Mouse (Mus musculus) heart, embryonic 12.5 days (tissue): ENCODE results near the gene Gm12789. TPM values are rescaled to one million over a fixed set of nuclear protein-coding genes. Genes with fewer than 3 reads are reported as not detected.
A peak's percentile ranks its signal among the peaks of the same experiment; 100 is the strongest.
"Not testable (repeated sequence)": the region's sequence is repeated elsewhere in the genome, so short reads cannot be mapped to it uniquely, and the experiment has no call there.

ENCODE experiments used
- ATAC-seq: fragments of 200-750 bp; cut with Nextera tagmentation; 2 replicates; pipeline ENCODE4 v1.8.0; 2017; ENCODE audit warnings: moderate TSS enrichment, moderate library complexity; ENCODE audit not compliant: insufficient number of reproducible peaks, low FRiP score
- H3K27ac ChIP-seq: fragments of 300-500 bp; sonication (generic); 2 replicates; pipeline ENCODE4 v1.5.1; 2016; ENCODE audit warnings: mild to moderate bottlenecking, moderate library complexity; ENCODE audit not compliant: poor library complexity, severe bottlenecking
- H3K27me3 ChIP-seq: fragments of 300-500 bp; sonication (generic); replicated peaks from 2 replicates; pipeline ENCODE4 v1.6.1; 2016; ENCODE audit warnings: mild to moderate bottlenecking, moderate library complexity
- H3K36me3 ChIP-seq: fragments of 300-500 bp; sonication (generic); 2 replicates; pipeline ENCODE4 v1.6.1; 2016; ENCODE audit warnings: mild to moderate bottlenecking, moderate library complexity
- H3K4me1 ChIP-seq: fragments of 300-500 bp; sonication (generic); replicated peaks from 2 replicates; pipeline ENCODE4 v1.6.1; 2016; ENCODE audit warnings: mild to moderate bottlenecking
- H3K4me2 ChIP-seq: fragments of 300-500 bp; sonication (generic); 2 replicates; pipeline ENCODE4 v1.6.1; 2016; ENCODE audit warnings: mild to moderate bottlenecking, moderate library complexity
- H3K4me3 ChIP-seq: fragments of 300-500 bp; sonication (generic); 2 replicates; pipeline ENCODE4 v1.5.1; 2016; ENCODE audit warnings: mild to moderate bottlenecking
- H3K9ac ChIP-seq: fragments of 300-500 bp; sonication (generic); 2 replicates; pipeline ENCODE4 v1.6.1; 2016; ENCODE audit warnings: mild to moderate bottlenecking, moderate library complexity
- H3K9me3 ChIP-seq: fragments of 300-500 bp; sonication (generic); replicated peaks from 2 replicates; pipeline ENCODE4 v1.6.1; 2016; ENCODE audit warnings: mild to moderate bottlenecking, moderate library complexity
- WGBS: fragments of 180-500 bp; shearing (Covaris S2); methylation state at CpG from one replicate; pipeline ENCODE4 v1.1.7; 2016; 5-methylcytosine and 5-hydroxymethylcytosine counted together
- polyA plus RNA-seq: library from polyadenylated mRNA; unstranded; fragments of >200 nt; fragmentation: Nextera tagmentation; extraction: Ambion mirVana; gene quantifications from 2 replicates; pipeline ENCODE4 v1.2.1, GENCODE M21; 2016

The Gm12789 gene
- polyA plus RNA-seq = not detected in 2 replicates

DNA sequence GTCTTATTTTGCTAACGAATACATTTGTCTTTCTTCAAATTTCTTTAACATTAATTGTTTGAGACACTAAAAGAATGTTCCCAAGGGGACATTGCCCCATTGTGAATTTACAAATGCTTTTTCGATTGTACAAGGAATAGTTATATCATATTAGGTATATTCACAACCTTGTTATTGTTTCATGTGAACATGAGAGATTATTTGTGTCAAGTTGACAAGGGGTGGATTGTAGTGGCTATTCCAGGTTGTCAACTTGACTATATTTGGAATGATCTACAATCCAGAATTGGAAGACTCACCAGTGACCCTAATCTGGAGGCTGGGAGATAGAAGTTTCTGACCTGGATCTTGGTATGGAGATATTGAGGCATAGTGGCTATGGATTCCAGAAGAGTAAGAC, at the start of gene Gm12789:
Gene Gm12789, plus strand, starts transcription at position 301 of the 400 bp plus-strand sequence.
- not testable (repeated sequence) for H3K9me3 ChIP-seq, H3K4me2 ChIP-seq, H3K36me3 ChIP-seq, H3K27me3 ChIP-seq, ATAC-seq, H3K4me3 ChIP-seq, H3K9ac ChIP-seq, H3K27ac ChIP-seq, H3K4me1 ChIP-seq
- 81% methylated on average over 2 of the region's 2 CpGs for WGBS

DNA sequence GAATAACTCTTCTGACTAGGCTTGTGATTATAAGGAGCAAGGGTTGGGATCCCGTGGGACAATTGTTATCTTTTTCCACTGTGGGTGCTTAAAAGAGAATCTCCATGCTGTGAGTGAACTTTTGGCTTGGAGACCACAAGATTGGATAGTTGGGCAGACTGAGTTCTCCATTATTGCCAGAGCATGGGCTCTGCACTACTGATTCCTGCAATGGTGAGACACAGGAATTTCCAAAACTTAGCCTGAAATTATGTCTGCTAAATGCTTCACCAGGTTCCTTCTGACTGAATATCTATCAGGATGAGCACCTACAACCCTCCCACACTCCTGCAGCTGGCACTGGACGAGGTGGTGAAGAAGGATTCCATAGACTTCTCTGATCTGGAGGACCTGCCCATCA, 46.3 kb upstream of the Gm12789 start, which contains the start of gene Gm12794:
Gene Gm12794, plus strand, starts transcription at position 301 of the 400 bp plus-strand sequence.
- H3K9me3 ChIP-seq, ATAC-seq, H3K9ac ChIP-seq, H3K27me3 ChIP-seq, H3K4me3 ChIP-seq, H3K4me2 ChIP-seq, H3K27ac ChIP-seq, H3K36me3 ChIP-seq, H3K4me1 ChIP-seq: not testable (repeated sequence)
- WGBS = 57% methylated on average over 2 of the region's 2 CpGs

GRCm38 (mm10) chr4:101980949-101981348, 5.5 kb upstream of the Gm12789 start, which contains the start of gene Gm12790:
Gene Gm12790, minus strand, starts transcription at chr4:101981049.
- H3K9me3 ChIP-seq, H3K4me2 ChIP-seq, H3K4me1 ChIP-seq, H3K36me3 ChIP-seq, H3K9ac ChIP-seq, H3K27ac ChIP-seq, H3K4me3 ChIP-seq, H3K27me3 ChIP-seq, ATAC-seq: not testable (repeated sequence)
- 89% methylated on average over 1 of the region's 5 CpGs for WGBS

DNA sequence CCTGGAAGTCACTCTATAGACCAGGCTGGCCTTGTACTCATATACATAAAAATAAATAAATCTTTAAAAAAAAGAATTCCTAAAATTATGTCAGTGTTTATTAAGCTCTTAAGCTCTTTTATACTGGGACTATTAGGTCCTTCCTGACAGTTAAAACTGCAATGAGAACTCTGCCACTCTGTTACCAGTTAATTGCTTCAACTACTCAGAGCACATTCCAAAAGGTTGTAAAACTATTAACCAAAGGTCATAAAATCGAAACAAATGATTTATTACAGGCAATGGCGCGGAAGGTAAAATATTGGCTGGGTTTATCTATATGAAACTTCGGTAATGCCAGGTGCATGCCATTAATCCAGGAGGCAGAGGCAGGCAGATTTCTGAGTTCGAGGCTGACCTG, 748 bp upstream of the Gm12789 start:
- ATAC-seq = no peak
- 77% methylated on average over 5 of the region's 5 CpGs for WGBS

GRCm38 (mm10) chr4:101997426-101997825, 11.0 kb downstream of the Gm12789 start:
- no peaks in the 10 kb centered on the region; the same call in 1 of the 2 replicates for H3K27me3 ChIP-seq
- H3K9me3 ChIP-seq = 0 out of 2 replicates have a peak, but pooled peaks cover 3% of the 10 kb centered on the region
- no peak overlapping the region for H3K9ac ChIP-seq
- no peaks in the 10 kb centered on the region for H3K36me3 ChIP-seq
- ATAC-seq = no peak
- H3K4me3 ChIP-seq = no peak overlapping the region
- no peak overlapping the region for H3K27ac ChIP-seq
- no peak overlapping the region for H3K4me2 ChIP-seq
- WGBS = 87% methylated on average over 5 of the region's 5 CpGs
- no peaks in the 10 kb centered on the region for H3K4me1 ChIP-seq

More for the DNA sequence above, 748 bp upstream of the Gm12789 start:
- no peaks in the 10 kb centered on the region for H3K36me3 ChIP-seq
- H3K4me3 ChIP-seq = no peak overlapping the region
- no peaks in the 10 kb centered on the region for H3K9me3 ChIP-seq
- no peak overlapping the region for H3K27ac ChIP-seq
- H3K9ac ChIP-seq = no peak overlapping the region
- H3K4me2 ChIP-seq = no peak overlapping the region
- H3K4me1 ChIP-seq = no peaks in the 10 kb centered on the region
- H3K27me3 ChIP-seq = no peaks in the 10 kb centered on the region

DNA sequence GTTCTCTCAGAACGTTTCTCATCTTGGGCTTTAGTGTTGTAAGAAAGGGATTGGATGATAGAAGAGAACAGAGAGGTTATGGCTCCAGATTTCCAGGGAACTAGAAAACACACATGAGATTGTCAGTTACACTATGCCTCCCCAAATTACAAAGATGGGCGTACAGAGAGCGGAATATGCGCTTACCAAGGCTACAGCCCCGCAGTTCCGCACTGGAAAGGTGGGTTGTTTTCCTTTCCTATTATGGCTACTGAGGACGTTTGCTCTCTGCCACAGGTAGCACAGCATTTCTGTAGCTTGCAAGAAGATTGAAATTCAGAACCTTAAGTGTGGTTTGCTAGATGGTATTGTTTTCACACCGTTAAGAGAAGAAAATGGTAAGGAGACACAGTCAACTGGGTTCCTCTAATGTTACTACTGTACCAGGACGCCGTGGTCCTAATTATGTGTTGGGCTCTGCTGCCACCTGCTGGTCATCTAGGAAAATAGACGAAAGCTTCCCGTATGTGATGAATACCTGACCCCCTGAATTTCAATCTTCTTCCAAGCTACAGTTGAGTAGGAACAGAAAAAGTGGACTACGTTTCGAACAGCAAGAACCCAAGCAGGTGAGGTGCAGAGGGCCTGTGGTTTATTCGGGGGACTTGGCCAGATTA, 12.0 kb downstream of the Gm12789 start:
- Histone ChIP-seq H3K9me3 (no peaks in the 10 kb centered on the region), H3K4me1 (no peaks in the 10 kb centered on the region), H3K27me3 (no peaks in the 10 kb centered on the region; the same call in 1 of the 2 replicates), H3K36me3 (no peaks in the 10 kb centered on the region), H3K9ac (no peak overlapping the region), H3K4me3 (no peak overlapping the region), H3K4me2 (no peak overlapping the region; the same call in 1 of the 2 replicates), H3K27ac (no peak overlapping the region)
- 34% methylated on average over 15 of the region's 15 CpGs for WGBS
- peak; percentile 55 for ATAC-seq

DNA sequence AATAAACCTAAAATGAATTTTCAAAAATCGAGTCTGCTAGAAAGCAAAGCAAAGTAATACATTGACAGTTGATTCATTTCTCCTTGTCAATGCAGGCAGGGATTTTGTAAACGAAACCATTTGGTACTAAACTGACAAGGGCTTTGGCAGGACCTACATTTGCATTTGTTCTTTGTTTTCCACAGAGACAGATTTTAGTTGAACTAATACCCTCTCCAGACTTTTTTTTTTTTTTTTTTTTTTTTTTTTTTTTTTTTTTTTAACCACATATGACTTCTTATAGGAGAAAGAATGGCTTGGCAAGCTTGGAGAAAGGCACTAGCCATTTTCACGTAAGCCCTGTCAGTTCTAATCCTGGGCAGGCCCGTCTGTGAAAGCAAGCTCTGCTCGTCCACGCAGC, 40.2 kb downstream of the Gm12789 start:
- no peaks in the 10 kb centered on the region for H3K9me3 ChIP-seq
- H3K27me3 ChIP-seq = no peaks in the 10 kb centered on the region
- H3K4me2 ChIP-seq = no peak overlapping the region
- H3K36me3 ChIP-seq = no peaks in the 10 kb centered on the region
- ATAC-seq = no peak
- H3K4me3 ChIP-seq = no peak overlapping the region
- WGBS = 77% methylated on average over 6 of the region's 6 CpGs
- no peak overlapping the region for H3K27ac ChIP-seq
- H3K4me1 ChIP-seq = peaks cover 5% of the 10 kb centered on the region; the same call in 1 of the 2 replicates
- no peak overlapping the region for H3K9ac ChIP-seq

Other genes starting within 250 kb of the Gm12789 start
- gene B020004J07Rik, start 142.6 kb upstream of the Gm12789 start, polyA plus RNA-seq = not detected in 2 replicates
- not detected in 2 replicates for gene C130073F10Rik, start 92.8 kb upstream of the Gm12789 start, polyA plus RNA-seq
- gene Gm12800, start 77.5 kb upstream of the Gm12789 start, polyA plus RNA-seq = not detected in 2 replicates
- not detected in 2 replicates for gene Gm12794, start 46.2 kb upstream of the Gm12789 start, polyA plus RNA-seq
- not detected in 2 replicates for gene Gm12790, start 5.6 kb upstream of the Gm12789 start, polyA plus RNA-seq
- 22.5 and 24.1 TPM in 2 replicates for gene Pde4b, start 100.9 kb downstream of the Gm12789 start, polyA plus RNA-seq